Mouse (Mus musculus) intestine, postnatal 0 days (tissue): Measurements from ENCODE around the gene Sbf1. TPM values are rescaled to one million over a fixed set of nuclear protein-coding genes. Genes with fewer than 3 reads are reported as not detected.

Source experiments
- ATAC-seq: fragments of 200-750 bp; cut with Nextera tagmentation; 2 replicates; pipeline ENCODE4 v1.8.0; 2017; ENCODE audit warnings: mild to moderate bottlenecking, moderate TSS enrichment, moderate library complexity
- H3K27ac ChIP-seq: fragments of 300-500 bp; sonication (generic); 2 replicates; pipeline ENCODE4 v1.5.1; 2014; ENCODE audit warnings: mild to moderate bottlenecking, low read depth, low read length, moderate library complexity
- H3K27me3 ChIP-seq: fragments of 300-500 bp; sonication (generic); replicated peaks from 2 replicates; pipeline ENCODE4 v1.6.1; 2014; ENCODE audit warnings: low read length, mixed read lengths; ENCODE audit not compliant: control insufficient read depth, insufficient read depth
- H3K36me3 ChIP-seq: fragments of 300-500 bp; sonication (generic); 2 replicates; pipeline ENCODE4 v1.6.1; 2014; ENCODE audit warnings: mild to moderate bottlenecking, moderate library complexity; ENCODE audit not compliant: control insufficient read depth, insufficient read depth
- H3K4me1 ChIP-seq: fragments of 300-500 bp; sonication (generic); replicated peaks from 2 replicates; pipeline ENCODE4 v1.6.1; 2014; ENCODE audit warnings: antibody characterized with exemption, low read length, mixed read lengths; ENCODE audit not compliant: control insufficient read depth, insufficient read depth
- H3K4me2 ChIP-seq: fragments of 300-500 bp; sonication (generic); replicated peaks from 2 replicates; pipeline ENCODE4 v1.6.1; 2014; ENCODE audit warnings: low read depth, mild to moderate bottlenecking, moderate library complexity
- H3K4me3 ChIP-seq: fragments of 300-500 bp; sonication (generic); 2 replicates; pipeline ENCODE4 v1.5.1; 2014; ENCODE audit warnings: low read depth, low read length
- H3K9ac ChIP-seq: fragments of 300-500 bp; sonication (generic); 2 replicates; pipeline ENCODE4 v1.6.1; 2014; ENCODE audit warnings: mild to moderate bottlenecking, low read depth, low read length
- H3K9me3 ChIP-seq: fragments of 300-500 bp; sonication (generic); 2 replicates; pipeline ENCODE4 v1.6.1; 2016; ENCODE audit warnings: mixed run types; ENCODE audit not compliant: control insufficient read depth
- CTCF ChIP-seq: sonication (generic); IDR thresholded peaks from 2 replicates; pipeline ENCODE4 v1.5.1; 2016; ENCODE audit warnings: low read depth, mild to moderate bottlenecking, control low read depth, antibody characterized with exemption, moderate library complexity
- WGBS: fragments of 180-500 bp; shearing (Covaris S2); extraction: QIAGEN DNeasy Blood & Tissue Kit; methylation state at CpG from one replicate; pipeline ENCODE4 v1.1.7; 2014; 5-methylcytosine and 5-hydroxymethylcytosine counted together
- polyA plus RNA-seq: library from polyadenylated mRNA; unstranded; fragments of >200 nt; fragmentation: Nextera tagmentation; extraction: Ambion mirVana; gene quantifications from 2 replicates; pipeline ENCODE4 v1.2.1, GENCODE M21; 2015

The Sbf1 gene
- polyA plus RNA-seq, 1 experiment from 2014 or later = 22.2 TPM

GRCm38 (mm10) chr15:89353837-89354236, 38.7 kb upstream of the Sbf1 start:
- no peak overlapping the region for H3K4me2 ChIP-seq
- H3K4me3 ChIP-seq = no peak overlapping the region
- H3K4me1 ChIP-seq = peaks cover 6% of the 10 kb centered on the region; the same call in 1 of the 2 replicates
- H3K27ac ChIP-seq = no peak overlapping the region
- ATAC-seq = no peak
- WGBS = 94% methylated on average over 16 of the region's 16 CpGs
- H3K36me3 ChIP-seq = peaks cover 30% of the 10 kb centered on the region
- TF ChIP-seq CTCF = no peak
- H3K9me3 ChIP-seq = no peaks in the 10 kb centered on the region
- no peak overlapping the region for H3K9ac ChIP-seq
- H3K27me3 ChIP-seq = no peaks in the 10 kb centered on the region

- 94% methylated on average over 12 of the region's 12 CpGs for WGBS
- Histone ChIP-seq H3K27ac (no peak overlapping the region), H3K9me3 (no peaks in the 10 kb centered on the region), H3K4me2 (no peak overlapping the region), H3K36me3 (peaks cover 27% of the 10 kb centered on the region), H3K4me3 (no peak overlapping the region), H3K9ac (no peak overlapping the region), H3K4me1 (peaks cover 6% of the 10 kb centered on the region; the same call in 1 of the 2 replicates), H3K27me3 (no peaks in the 10 kb centered on the region)
- TF ChIP-seq CTCF = no peak
- ATAC-seq = no peak
These were observed 37.7 kb upstream of the Sbf1 start for GRCm38 (mm10) chr15:89352795-89353194.

GRCm38 (mm10) chr15:89352054-89352453, 36.9 kb upstream of the Sbf1 start:
- H3K27ac ChIP-seq = no peak overlapping the region

GRCm38 (mm10) chr15:89351302-89351701, 36.2 kb upstream of the Sbf1 start:
- WGBS = 88% methylated on average over 15 of the region's 15 CpGs
- H3K4me2 ChIP-seq = no peak overlapping the region
- H3K9ac ChIP-seq = no peak overlapping the region
- H3K4me3 ChIP-seq = no peak overlapping the region
- H3K27me3 ChIP-seq = no peaks in the 10 kb centered on the region
- H3K9me3 ChIP-seq = no peaks in the 10 kb centered on the region
- H3K4me1 ChIP-seq = no peaks in the 10 kb centered on the region
- TF ChIP-seq CTCF = no peak
- peaks cover 27% of the 10 kb centered on the region for H3K36me3 ChIP-seq
- no peak for ATAC-seq
- H3K27ac ChIP-seq = no peak overlapping the region

More at GRCm38 (mm10) chr15:89352054-89352453, 36.9 kb upstream of the Sbf1 start:
- no peaks in the 10 kb centered on the region for H3K9me3 ChIP-seq
- H3K9ac ChIP-seq = no peak overlapping the region
- no peak overlapping the region for H3K4me3 ChIP-seq
- H3K27me3 ChIP-seq = no peaks in the 10 kb centered on the region
- ATAC-seq = no peak
- 90% methylated on average over 14 of the region's 14 CpGs for WGBS
- H3K4me1 ChIP-seq = 0 out of 2 replicates have a peak, but pooled peaks cover 3% of the 10 kb centered on the region
- peaks cover 27% of the 10 kb centered on the region for H3K36me3 ChIP-seq
- no peak overlapping the region for H3K4me2 ChIP-seq
- TF ChIP-seq CTCF = no peak

GRCm38 (mm10) chr15:89350447-89350846, 35.3 kb upstream of the Sbf1 start:
- no peaks in the 10 kb centered on the region for H3K27me3 ChIP-seq
- WGBS = 81% methylated on average over 5 of the region's 5 CpGs
- ATAC-seq = no peak
- no peaks in the 10 kb centered on the region for H3K9me3 ChIP-seq
- H3K9ac ChIP-seq = no peak overlapping the region
- no peak for TF ChIP-seq CTCF
- no peak overlapping the region for H3K4me3 ChIP-seq
- peaks cover 27% of the 10 kb centered on the region for H3K36me3 ChIP-seq
- H3K4me2 ChIP-seq = no peak overlapping the region
- no peaks in the 10 kb centered on the region for H3K4me1 ChIP-seq
- no peak overlapping the region; the same call in 1 of the 2 replicates for H3K27ac ChIP-seq

- no peak overlapping the region for H3K4me2 ChIP-seq
- no peaks in the 10 kb centered on the region for H3K27me3 ChIP-seq
- no peaks in the 10 kb centered on the region for H3K36me3 ChIP-seq
- 85% methylated on average over 3 of the region's 3 CpGs for WGBS
- peak; percentile 46 for TF ChIP-seq CTCF
- H3K9ac ChIP-seq = no peak overlapping the region
- H3K4me3 ChIP-seq = no peak overlapping the region
- H3K4me1 ChIP-seq = no peaks in the 10 kb centered on the region
- no peak overlapping the region for H3K27ac ChIP-seq
- no peaks in the 10 kb centered on the region for H3K9me3 ChIP-seq
- ATAC-seq = no peak
These were observed 28.2 kb upstream of the Sbf1 start for GRCm38 (mm10) chr15:89343325-89343724.

GRCm38 (mm10) chr15:89341678-89342077, 26.6 kb upstream of the Sbf1 start:
- no peaks in the 10 kb centered on the region for H3K9me3 ChIP-seq
- WGBS = 43% methylated on average over 1 of the region's 1 CpGs
- no peak overlapping the region for H3K27ac ChIP-seq
- TF ChIP-seq CTCF = no peak
- no peak for ATAC-seq
- H3K4me1 ChIP-seq = no peaks in the 10 kb centered on the region
- H3K4me3 ChIP-seq = no peak overlapping the region
- H3K9ac ChIP-seq = no peak overlapping the region
- H3K27me3 ChIP-seq = no peaks in the 10 kb centered on the region
- no peak overlapping the region for H3K4me2 ChIP-seq
- H3K36me3 ChIP-seq = no peaks in the 10 kb centered on the region
